Comparison of ENCODE assay signal across 7 mouse cellular contexts in genomic region chr17:34952378-34953040, GRCm38 (mm10). TPM values are rescaled to one million over a fixed set of nuclear protein-coding genes. Genes with fewer than 3 reads are reported as not detected.
DNase-seq lines count a peak whose midpoint lies in the region; ATAC-seq lines count a peak whose summit lies in the region.

No protein-coding gene starts in this region.

- DNase-seq in adrenal gland, postnatal 14 days: peak; percentile 90
- DNase-seq in embryo, embryonic 11 days: peak; percentile 89
- peak; percentile 70 to 75 for DNase-seq in gastrocnemius, postnatal 36 days
- DNase-seq in intestine, embryonic 14.5 days (ENCODE audit: low spot score): peak; percentile 98
- DNase-seq in left cerebral cortex, postnatal 36 days (ENCODE audit: low spot score in 2 of 2): peak; percentile 26 to 79
- peak; percentile 89 for DNase-seq in mesoderm, embryonic 11.5 days (ENCODE audit: low read depth, low spot score)
- DNase-seq in right cerebral cortex, postnatal 4 days: peak; percentile 91

- no peaks in the 10 kb centered on the region for H3K9me3 ChIP-seq in intestine, embryonic 14.5 days (ENCODE audit: control insufficient read depth, low read length)

- peak; percentile 74 for ATAC-seq in intestine, embryonic 14.5 days (replicated peaks; ENCODE audit: low FRiP score, low TSS enrichment, low read depth)

- WGBS in intestine, embryonic 14.5 days: under 1% methylated on average over 23 of the region's 23 CpGs

- peaks cover 4% of the 10 kb centered on the region; the same call in 1 of the 2 replicates for H3K4me1 ChIP-seq in intestine, embryonic 14.5 days (replicated peaks; ENCODE audit: control insufficient read depth, insufficient read depth, low read length)

- H3K4me2 ChIP-seq in intestine, embryonic 14.5 days (ENCODE audit: low read length): peak overlapping the region; percentile 91

- intact Hi-C loops in gastrocnemius, postnatal 36 days (cut with DNase I): loop anchor here (2.0 kb wide), 1 partner anchor 28 kb away; the partner anchor contains the start of gene Lsm2
- intact Hi-C loops in left cerebral cortex, postnatal 36 days (cut with DNase I): loop anchor here (1.0 to 5.0 kb wide), 2 partner anchors 29 to 55 kb away; partner anchors contain the start of genes C2, Ehmt2 and Lsm2

- peak overlapping the region; percentile 100 for H3K9ac ChIP-seq in intestine, embryonic 14.5 days (ENCODE audit: low read length)

- H3K4me3 ChIP-seq in intestine, embryonic 14.5 days (ENCODE audit: low read depth, low read length): peak overlapping the region; percentile 100

- H3K27ac ChIP-seq in intestine, embryonic 14.5 days (ENCODE audit: low read depth): peak overlapping the region; percentile 96

- H3K36me3 ChIP-seq in intestine, embryonic 14.5 days (ENCODE audit: control insufficient read depth, insufficient read depth, low read length): peaks cover 21% of the 10 kb centered on the region

- H3K27me3 ChIP-seq in intestine, embryonic 14.5 days (replicated peaks; ENCODE audit: control insufficient read depth, insufficient read depth, low read length): no peaks in the 10 kb centered on the region; the same call in 1 of the 2 replicates

RNA-seq across cellular contexts. Expression of gene Hspa1b, which starts 6.5 kb away (rescaled TPM):
- total RNA-seq in adrenal gland, postnatal 14 days (2021): 29.6 and 90.6 TPM in 2 replicates
- 1 to 10 TPM; 4.6 to 6.1 TPM for total RNA-seq in gastrocnemius, postnatal 36 days (2021)
- polyA plus RNA-seq in intestine, embryonic 14.5 days (2014; fragmentation: Nextera tagmentation; extraction: Ambion mirVana): 0.24 and 0.46 TPM in 2 replicates
- total RNA-seq in left cerebral cortex, postnatal 36 days (2021): 10 to 100 TPM; 12.9 to 23.4 TPM

RNA-seq across cellular contexts. Expression of gene Gm20481, which starts 17.2 kb away (rescaled TPM):
- total RNA-seq in adrenal gland, postnatal 14 days (2021): not detected in 2 replicates
- total RNA-seq in gastrocnemius, postnatal 36 days (2021): not detected
- not detected in 2 replicates for polyA plus RNA-seq in intestine, embryonic 14.5 days (2014; fragmentation: Nextera tagmentation; extraction: Ambion mirVana)
- not detected for total RNA-seq in left cerebral cortex, postnatal 36 days (2021)

RNA-seq across cellular contexts. Expression of gene Hspa1a, which starts 19.4 kb away (rescaled TPM):
- 12.7 and 38.7 TPM in 2 replicates for total RNA-seq in adrenal gland, postnatal 14 days (2021)
- total RNA-seq in gastrocnemius, postnatal 36 days (2021): 10 to 100 TPM in 1 of 2 experiments, 1 to 10 TPM in 1; 8.8 to 10.1 TPM
- polyA plus RNA-seq in intestine, embryonic 14.5 days (2014; fragmentation: Nextera tagmentation; extraction: Ambion mirVana): 3.5 and 4.5 TPM in 2 replicates
- 10 to 100 TPM; 11.9 to 13.7 TPM for total RNA-seq in left cerebral cortex, postnatal 36 days (2021)

RNA-seq across cellular contexts. Expression of gene Hspa1l, which starts 20.0 kb away (rescaled TPM):
- 0.34 and 0.37 TPM in 2 replicates for total RNA-seq in adrenal gland, postnatal 14 days (2021)
- total RNA-seq in gastrocnemius, postnatal 36 days (2021): 10 to 100 TPM; 18.6 to 23.2 TPM
- polyA plus RNA-seq in intestine, embryonic 14.5 days (2014; fragmentation: Nextera tagmentation; extraction: Ambion mirVana): 0.53 and 1.2 TPM in 2 replicates
- total RNA-seq in left cerebral cortex, postnatal 36 days (2021): under 1 TPM in 1 of 2 experiments, not detected in 1; 0.32 TPM

RNA-seq across cellular contexts. Expression of gene Neu1, which starts 21.5 kb away (rescaled TPM):
- total RNA-seq in adrenal gland, postnatal 14 days (2021): 19.3 and 25.2 TPM in 2 replicates
- 1 to 10 TPM; 8.0 to 8.5 TPM for total RNA-seq in gastrocnemius, postnatal 36 days (2021)
- polyA plus RNA-seq in intestine, embryonic 14.5 days (2014; fragmentation: Nextera tagmentation; extraction: Ambion mirVana): 40.1 and 42.8 TPM in 2 replicates
- 10 to 100 TPM; 43.8 to 47.2 TPM for total RNA-seq in left cerebral cortex, postnatal 36 days (2021)

Comparison
In these comparisons a context has a peak if more than half of its experiments do, and no peak if none do; other contexts are left out.
1. Peak in every context shown above with its lines: DNase-seq, ATAC-seq, H3K4me3 ChIP-seq and H3K27ac ChIP-seq.